Mouse (Mus musculus): ENCODE data around the gene Lrrc45.
"Not testable (repeated sequence)": the region's sequence is repeated elsewhere in the genome, so short reads cannot be mapped to it uniquely, and the experiment has no call there.

Lrrc45 gene

DNA sequence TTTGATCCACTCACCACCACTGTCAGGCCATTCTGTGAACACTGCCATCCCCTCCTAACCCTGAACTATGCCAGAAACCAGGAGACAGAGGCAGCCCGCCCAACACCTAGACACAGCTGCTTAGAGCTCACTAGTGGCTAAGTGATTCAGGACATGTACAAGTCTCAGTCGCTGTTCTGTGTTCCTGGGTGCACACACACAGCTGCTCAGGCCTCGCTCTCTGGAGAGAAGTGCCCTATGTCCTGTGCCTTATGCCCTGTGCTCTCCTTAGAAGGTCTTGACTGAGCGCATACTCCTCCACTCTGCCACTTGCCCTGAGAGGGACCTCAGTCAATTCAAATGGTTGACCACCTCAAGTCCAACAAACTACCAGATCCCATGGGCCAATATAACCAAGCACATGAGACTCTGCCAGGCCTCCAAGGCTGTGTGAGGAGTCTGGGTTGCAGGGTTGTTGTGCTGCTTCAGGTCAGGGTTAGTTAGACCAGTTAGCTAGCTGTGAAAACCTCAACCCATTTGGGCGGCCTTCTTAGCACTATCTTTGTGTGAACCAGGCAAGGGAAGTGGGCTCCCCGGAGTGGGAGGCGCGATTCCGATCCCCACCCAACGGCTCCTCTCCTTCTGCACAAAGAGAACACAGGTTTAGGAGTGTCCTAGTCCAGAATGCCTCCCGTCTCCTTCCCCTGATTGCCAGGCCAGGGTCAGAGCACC is 15.0 kb downstream of the Lrrc45 start:
- DNase-seq = no peak

DNA sequence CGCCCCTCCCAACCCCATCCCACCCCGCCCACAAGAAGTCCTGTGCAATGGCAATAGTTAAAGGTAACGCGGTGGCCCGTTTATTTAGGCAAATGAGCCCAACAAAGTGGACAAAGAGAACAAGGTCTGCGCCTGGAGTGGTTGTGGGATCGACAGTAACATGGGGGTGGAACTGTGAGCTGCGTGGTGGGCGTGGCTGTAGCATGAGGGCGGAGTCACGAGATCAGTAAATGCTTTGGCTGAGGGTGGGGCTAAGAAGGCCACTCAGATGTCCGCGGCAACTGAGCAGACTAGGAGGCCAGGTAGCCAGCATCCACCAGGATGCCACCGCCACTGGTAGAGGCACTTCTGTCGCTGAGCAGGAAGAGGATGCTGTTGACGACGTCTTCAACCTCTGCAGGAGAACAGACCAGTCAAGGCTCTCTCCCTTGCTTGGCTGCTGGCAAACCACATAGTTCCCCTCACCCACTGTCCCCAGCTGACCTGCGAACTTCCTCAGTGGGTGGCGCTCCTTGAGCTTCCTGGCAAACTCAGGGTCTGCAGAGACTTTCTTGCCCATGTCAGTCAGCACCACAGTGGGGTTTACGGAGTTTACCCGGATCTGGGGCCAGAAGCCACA is 15.8 kb downstream of the Lrrc45 start:
- not testable (repeated sequence) for DNase-seq

- no peak for DNase-seq
These were observed 16.7 kb downstream of the Lrrc45 start for GRCm38 (mm10) chr11:120730331-120730870.

- DNase-seq = no peak
These were observed 17.7 kb downstream of the Lrrc45 start for GRCm38 (mm10) chr11:120731395-120731794.

DNA sequence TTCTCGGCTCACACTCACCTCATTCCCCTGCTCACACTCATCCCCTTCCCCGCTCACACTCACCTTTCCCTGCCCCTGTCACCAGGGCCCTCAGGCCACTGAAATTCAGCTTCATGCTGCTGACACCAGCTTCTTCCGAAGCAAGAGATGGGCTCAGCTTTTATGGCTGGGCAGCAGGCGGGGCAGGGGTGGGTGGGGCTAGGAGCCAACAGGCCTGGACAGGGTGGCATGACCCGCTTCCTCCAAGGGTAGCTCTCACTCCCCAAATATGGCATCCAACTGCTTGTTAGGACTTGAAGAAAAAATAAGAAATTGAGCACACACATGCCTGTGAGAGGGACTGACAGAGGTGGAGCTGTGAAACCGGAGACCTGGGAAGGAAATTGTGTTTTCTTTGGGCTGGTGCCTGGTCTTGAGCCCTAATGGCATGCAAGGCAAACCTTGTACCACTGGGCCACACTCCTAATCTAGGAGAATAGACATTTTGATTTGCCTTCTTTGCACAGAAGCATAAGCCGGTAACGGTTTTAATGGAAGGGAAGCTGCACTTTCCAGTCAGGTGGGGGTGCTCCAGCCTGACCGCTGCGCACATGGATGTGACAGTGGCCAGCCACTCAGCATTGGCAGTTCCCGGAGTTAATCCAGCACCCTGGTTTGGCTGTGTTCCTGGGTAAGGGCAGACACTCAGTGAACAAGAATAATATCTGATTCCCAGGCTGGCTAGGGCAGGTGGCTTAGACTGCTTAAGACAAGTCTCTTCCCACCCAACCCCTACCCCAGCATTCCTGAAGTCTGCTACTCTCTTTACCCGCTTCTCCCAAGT is 18.3 kb downstream of the Lrrc45 start, which contains the start of gene Cbr2:
Gene Cbr2 (minus strand): TSS at position 257 of the 823 bp plus-strand sequence.
- no peak for DNase-seq

- no peak for DNase-seq
These were observed 19.8 kb downstream of the Lrrc45 start for GRCm38 (mm10) chr11:120733521-120733920.

GRCm38 (mm10) chr11:120736424-120736823 is 22.7 kb downstream of the Lrrc45 start:
- no peak for DNase-seq

DNA sequence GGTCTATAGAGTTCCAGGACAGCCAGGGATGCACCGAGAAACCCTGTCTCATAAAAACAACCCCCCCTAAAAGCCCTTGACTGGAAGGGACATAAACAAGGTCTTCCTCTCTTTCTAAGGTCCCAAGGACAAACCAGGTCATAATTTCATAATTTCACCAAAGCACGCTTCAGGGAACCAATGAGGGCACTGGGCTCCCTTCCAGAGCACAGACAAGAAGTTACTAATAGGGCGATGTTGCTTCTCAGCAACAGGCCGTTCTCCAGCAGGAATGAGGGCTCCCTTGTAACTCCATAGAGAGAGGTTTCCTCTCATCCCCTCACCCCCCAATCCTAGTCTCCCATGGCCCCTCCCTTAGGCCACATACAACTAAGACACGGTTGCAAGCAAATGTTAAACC is 27.3 kb downstream of the Lrrc45 start:
- DNase-seq = no peak

GRCm38 (mm10) chr11:120744121-120744701 is 30.5 kb downstream of the Lrrc45 start:
- no peak for DNase-seq

GRCm38 (mm10) chr11:120747974-120748373 is 34.2 kb downstream of the Lrrc45 start:
- DNase-seq = no peak

DNA sequence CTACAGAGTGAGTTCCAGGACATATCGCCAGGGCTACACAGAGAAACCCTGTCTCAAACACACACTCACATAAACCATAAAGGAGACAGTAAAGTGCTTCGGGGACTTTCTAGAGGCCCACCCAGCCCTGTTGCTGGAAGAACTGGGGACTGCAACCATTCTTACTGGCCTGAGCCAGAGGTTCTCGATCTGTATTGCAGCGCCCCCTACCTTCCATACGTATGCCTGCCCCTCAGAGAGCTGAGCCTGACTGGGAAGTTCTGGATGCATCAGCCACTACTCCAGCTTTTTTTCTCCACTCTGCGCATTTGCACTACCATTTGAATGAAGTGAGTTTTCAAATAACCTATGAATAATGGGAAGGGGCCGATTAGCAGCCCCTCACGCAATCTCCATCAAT is 35.7 kb downstream of the Lrrc45 start:
- DNase-seq = peak in 1 of 2 experiments; percentile 18

DNA sequence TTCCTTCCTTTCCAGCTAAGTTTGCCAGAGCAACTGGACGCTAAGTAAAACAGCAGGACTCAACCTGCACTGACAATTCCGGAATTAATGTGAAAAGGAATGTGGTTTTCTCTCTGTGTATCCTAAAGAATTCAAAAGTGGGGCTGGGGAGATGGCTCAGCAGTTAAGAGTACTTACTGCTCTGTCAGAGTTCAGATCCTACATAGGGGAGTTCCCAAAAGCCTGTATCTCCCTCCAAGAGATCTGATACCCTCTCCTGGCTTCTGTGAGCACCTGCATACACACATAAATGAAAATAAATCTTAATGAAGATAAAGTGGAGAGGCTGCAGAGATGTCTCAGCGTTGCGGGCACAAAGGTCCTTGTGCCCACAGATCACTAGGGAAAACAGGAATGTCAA is 37.9 kb downstream of the Lrrc45 start:
- DNase-seq = no peak

DNA sequence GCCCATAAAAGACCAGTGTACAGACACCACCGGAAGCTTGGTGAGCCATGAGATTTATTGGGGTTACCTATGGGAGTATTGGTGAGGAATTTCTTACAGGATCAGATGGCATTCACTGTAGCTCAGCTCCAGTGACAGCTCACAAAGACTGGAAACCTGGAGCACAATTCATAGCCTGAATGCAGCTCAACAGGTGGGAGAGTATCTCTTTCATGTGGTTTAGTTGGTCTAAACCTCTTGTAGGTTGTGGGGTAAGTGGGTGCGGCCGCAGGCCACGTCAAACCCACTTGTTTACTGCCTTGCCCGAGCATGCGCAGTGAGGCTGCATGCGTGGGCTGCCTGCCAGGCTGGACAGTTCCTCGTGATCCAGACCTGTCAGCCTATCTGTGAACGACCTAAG is 46.5 kb downstream of the Lrrc45 start:
- no peak for DNase-seq

DNA sequence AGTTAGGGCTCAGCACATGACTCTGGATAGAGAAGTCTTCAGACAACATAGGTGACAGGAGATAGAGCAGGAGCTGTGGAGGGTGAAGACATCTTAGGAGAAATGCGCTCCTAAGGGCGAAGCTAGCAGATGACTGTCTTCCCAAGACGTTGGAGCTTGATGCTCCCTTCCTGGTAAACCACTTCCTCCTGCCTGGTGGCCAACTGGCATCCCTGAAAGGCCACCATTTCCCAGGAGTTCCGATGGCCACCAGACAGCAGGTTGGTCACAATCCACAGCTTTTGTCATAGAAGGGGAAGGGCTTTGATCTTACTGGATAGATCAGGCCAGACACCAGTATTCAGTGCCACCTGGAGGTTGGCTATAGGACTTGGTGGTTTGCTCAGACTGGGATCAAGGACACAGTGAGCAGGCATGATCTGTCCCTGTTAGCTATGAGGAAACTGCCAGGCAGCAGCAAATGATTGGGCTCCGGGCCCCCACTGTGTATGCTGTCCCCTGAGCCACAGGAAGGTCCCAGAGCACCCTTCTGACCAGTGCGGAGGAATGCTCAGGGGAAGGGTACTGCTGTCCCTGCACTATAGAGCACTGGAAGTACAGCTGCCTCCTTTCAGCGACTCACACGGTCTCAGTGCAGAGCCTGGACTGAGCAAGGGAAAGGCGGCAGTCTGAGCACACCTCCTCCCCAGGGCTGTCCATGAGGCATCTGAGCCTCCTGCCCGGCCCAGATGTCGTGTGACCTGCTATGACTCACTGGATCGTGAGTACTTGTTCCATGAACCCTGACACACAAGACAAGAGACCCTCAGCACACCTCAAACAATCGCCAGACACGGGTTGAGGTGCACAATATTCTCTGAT is 48.3 kb downstream of the Lrrc45 start:
- DNase-seq = no peak

DNA sequence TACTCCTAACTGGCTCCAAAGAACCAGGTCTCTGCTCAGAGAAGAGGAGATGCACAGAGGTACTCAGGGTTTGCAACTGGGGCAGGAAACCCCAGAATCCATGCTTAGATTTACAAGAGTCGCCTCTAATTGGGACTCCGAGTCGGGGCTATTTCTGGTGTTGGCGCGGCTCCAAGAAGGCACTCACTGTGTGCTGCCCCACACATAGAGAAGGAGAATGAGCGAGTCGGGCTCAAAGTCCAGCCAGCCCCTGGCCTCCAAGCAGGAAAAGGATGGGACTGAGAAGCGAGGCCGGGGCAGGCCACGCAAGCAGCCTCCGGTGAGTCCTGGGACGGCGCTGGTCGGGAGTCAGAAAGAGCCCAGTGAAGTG is 48.9 kb downstream of the Lrrc45 start, which contains the start of gene Hmga1b:
Gene Hmga1b (plus strand): TSS at position 123 of the 370 bp plus-strand sequence.
- not testable (repeated sequence) for DNase-seq

DNA sequence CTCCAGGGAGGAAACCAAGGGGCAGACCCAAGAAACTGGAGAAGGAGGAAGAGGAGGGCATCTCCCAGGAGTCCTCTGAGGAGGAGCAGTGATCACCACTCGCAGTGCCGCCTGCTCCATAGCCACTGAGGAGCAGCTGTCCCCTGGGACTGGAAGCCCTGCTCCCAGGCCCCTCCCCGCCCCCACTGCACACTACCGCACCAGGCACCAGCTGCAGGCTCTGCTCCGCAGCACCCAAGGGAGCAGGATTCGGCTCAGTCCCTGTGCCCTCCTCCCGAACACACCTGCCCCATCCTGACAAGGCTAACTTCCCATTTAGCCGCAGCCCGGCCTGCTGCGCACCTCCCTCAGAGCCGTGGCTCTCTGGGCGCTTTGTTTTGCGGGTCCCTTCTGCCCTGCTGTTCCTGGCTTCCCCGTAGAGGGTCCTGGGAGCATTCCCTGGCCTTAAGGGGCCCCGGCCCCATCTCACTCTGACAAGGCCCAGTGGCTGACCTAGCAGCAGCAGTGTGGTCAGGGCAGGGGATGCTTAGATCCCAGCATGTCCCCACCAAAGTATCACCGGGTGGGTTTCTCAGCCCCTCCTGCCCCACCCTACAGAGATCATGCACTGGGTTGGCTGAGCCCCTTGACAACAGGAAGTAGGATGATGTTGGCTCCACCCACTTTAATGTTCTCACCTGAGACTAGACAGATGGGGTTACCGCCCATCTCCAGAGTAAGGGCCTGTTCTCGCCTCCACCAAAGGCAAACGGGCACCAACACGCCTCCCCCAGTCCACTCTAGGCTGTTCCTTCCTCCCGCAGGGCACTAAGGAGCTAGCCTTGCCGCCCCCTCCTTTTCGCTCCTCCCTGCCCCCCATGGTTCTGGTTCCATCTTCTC is 49.6 kb downstream of the Lrrc45 start:
- not testable (repeated sequence) for DNase-seq

- DNase-seq = not testable (repeated sequence)
These were observed 53.3 kb downstream of the Lrrc45 start for GRCm38 (mm10) chr11:120767023-120767422.

DNA sequence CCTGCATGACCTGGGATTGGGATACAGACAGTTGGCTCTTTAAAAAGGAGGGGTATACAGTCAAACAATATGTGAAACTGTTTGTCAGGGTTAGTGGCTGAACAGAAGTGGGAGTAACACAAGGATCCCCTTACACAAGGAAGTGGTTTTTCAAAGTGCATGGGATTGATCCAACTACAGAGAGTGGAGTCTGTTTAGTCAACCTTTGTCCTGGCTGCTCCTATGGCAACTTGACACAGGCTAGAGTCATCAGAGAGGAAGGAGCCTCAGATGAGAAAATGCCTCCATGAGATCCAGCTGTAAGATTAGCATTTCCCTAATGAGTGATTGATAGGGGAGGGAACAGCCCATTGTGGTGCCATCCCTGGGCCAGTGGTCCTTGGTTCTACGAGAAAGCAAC is 54.5 kb downstream of the Lrrc45 start:
- DNase-seq = no peak

Measured in cerebellum, postnatal 36 days (tissue).